Comparison of ENCODE assay signal across 9 mouse cellular contexts in genomic region chr2:166950853-166951648, GRCm38 (mm10). TPM values are rescaled to one million over a fixed set of nuclear protein-coding genes. Genes with fewer than 3 reads are reported as not detected.
A peak's percentile ranks its signal among the peaks of the same experiment; 100 is the strongest.
DNase-seq lines count a peak whose midpoint lies in the region; ATAC-seq and TF ChIP-seq lines count a peak whose summit lies in the region.
"Had no signal": no experiment of that assay in that cellular context is flagged by ENCODE, and none has a peak within 500 bp of the region (broad histone marks: within the 10 kb centered on the region; RNA-seq: fewer than 3 reads in every experiment).

No protein-coding gene starts in this region.

- H3K27me3 ChIP-seq in intestine, embryonic 14.5 days (replicated peaks; ENCODE audit: control insufficient read depth, insufficient read depth, low read length): no peaks in the 10 kb centered on the region
- H3K27me3 ChIP-seq in intestine, postnatal 0 days (replicated peaks; ENCODE audit: control insufficient read depth, insufficient read depth, low read length): no peaks in the 10 kb centered on the region
- H3K27me3 ChIP-seq in MEL (ENCODE audit: control insufficient read depth in 1 of 2, insufficient read depth in 2 of 2, low read length in 2 of 2): no peaks in the 10 kb centered on the region

- H3K36me3 ChIP-seq in intestine, embryonic 14.5 days (ENCODE audit: control insufficient read depth, insufficient read depth, low read length): peaks cover 98% of the 10 kb centered on the region
- H3K36me3 ChIP-seq in intestine, postnatal 0 days (ENCODE audit: control insufficient read depth, insufficient read depth): peaks cover 93% of the 10 kb centered on the region
- peaks cover 0 to 21% of the 10 kb centered on the region in 2 experiments; a peak in 2 of 4 replicates for H3K36me3 ChIP-seq in MEL (ENCODE audit: control insufficient read depth in 1 of 2, insufficient read depth in 2 of 2, low read length in 2 of 2)

- TF ChIP-seq RAD21 in MEL (IDR thresholded peaks at IDR 0.05; ENCODE audit: low read depth, low read length): no peak

- 74% methylated on average over 14 of the region's 14 CpGs for WGBS in intestine, embryonic 14.5 days
- WGBS in intestine, postnatal 0 days: 74% methylated on average over 14 of the region's 14 CpGs

- no peak overlapping the region for H3K9ac ChIP-seq in intestine, embryonic 14.5 days (ENCODE audit: low read length)
- H3K9ac ChIP-seq in intestine, postnatal 0 days (ENCODE audit: low read depth, low read length): no peak overlapping the region
- H3K9ac ChIP-seq in MEL (ENCODE audit: control insufficient read depth, low read depth, low read length, poor library complexity, severe bottlenecking): no peak overlapping the region

- peak; percentile 65 for DNase-seq in intestine, embryonic 14.5 days (ENCODE audit: low spot score)
- peak; percentile 47 for DNase-seq in MEL (ENCODE audit: low read depth, low spot score)
- peak; percentile 90 for DNase-seq in brain, embryonic 14.5 days (ENCODE audit: low read depth)
- peak; percentile 24 to 42 for DNase-seq in layer of hippocampus, postnatal 14 days (ENCODE audit: low spot score in 2 of 2)
- no peak for DNase-seq in thymus, postnatal 0 days (ENCODE audit: low spot score)
- no peak for DNase-seq in kidney, postnatal 25 days
- DNase-seq in gastrocnemius, postnatal 4 days (ENCODE audit: low spot score in 2 of 2): no peak

- H3K27ac ChIP-seq in intestine, embryonic 14.5 days (ENCODE audit: low read depth): no peak overlapping the region
- H3K27ac ChIP-seq in intestine, postnatal 0 days (ENCODE audit: low read depth, low read length): no peak overlapping the region
- H3K27ac ChIP-seq in MEL (ENCODE audit: control insufficient read depth, low read depth, low read length): no peak overlapping the region

- no peak overlapping the region for H3K4me2 ChIP-seq in intestine, embryonic 14.5 days (ENCODE audit: low read length)
- H3K4me2 ChIP-seq in intestine, postnatal 0 days (replicated peaks; ENCODE audit: low read depth): no peak overlapping the region

- no peak for TF ChIP-seq CTCF in intestine, postnatal 0 days (IDR thresholded peaks at IDR 0.05; ENCODE audit: low read depth)
- no peak for TF ChIP-seq CTCF in MEL (IDR thresholded peaks at IDR 0.05 in 2 of 3, conservative IDR thresholded peaks at IDR 0.05 in 1 of 3; ENCODE audit: control insufficient read depth in 1 of 3, insufficient read depth in 1 of 3, low read depth in 2 of 3, low read length in 3 of 3, poor library complexity in 1 of 3, severe bottlenecking in 1 of 3)
- TF ChIP-seq CTCF in brain, embryonic 14.5 days (IDR thresholded peaks at IDR 0.05; ENCODE audit: borderline replicate concordance, extremely low read depth, insufficient read depth, insufficient read length): 0 out of 2 replicates have a peak, but pooled peaks have one; percentile 3

- H3K79me2 ChIP-seq in MEL (ENCODE audit: control insufficient read depth, insufficient read depth, low read length, poor library complexity): no peaks in the 10 kb centered on the region

- TF ChIP-seq EP300 in MEL (IDR thresholded peaks at IDR 0.05; ENCODE audit: low read depth in 1 of 2, low read length in 2 of 2): no peak

- no peak overlapping the region for H3K4me3 ChIP-seq in intestine, embryonic 14.5 days (ENCODE audit: low read depth, low read length)
- no peak overlapping the region for H3K4me3 ChIP-seq in intestine, postnatal 0 days (ENCODE audit: low read depth, low read length)
- H3K4me3 ChIP-seq in MEL (ENCODE audit: control insufficient read depth in 1 of 2, insufficient read depth in 1 of 2, low read depth in 2 of 2, low read length in 2 of 2): no peak overlapping the region
- H3K4me3 ChIP-seq: erythroblast, embryonic 14.5 days had no signal

- no peaks in the 10 kb centered on the region for H3K4me1 ChIP-seq in intestine, embryonic 14.5 days (replicated peaks; ENCODE audit: control insufficient read depth, insufficient read depth, low read length)
- H3K4me1 ChIP-seq in intestine, postnatal 0 days (replicated peaks; ENCODE audit: control insufficient read depth, insufficient read depth, low read length): no peaks in the 10 kb centered on the region
- no peaks in the 10 kb centered on the region for H3K4me1 ChIP-seq in MEL (ENCODE audit: control insufficient read depth in 1 of 2, insufficient read depth in 2 of 2, low read length in 2 of 2)

- no peaks in the 10 kb centered on the region for H3K9me3 ChIP-seq in intestine, embryonic 14.5 days (ENCODE audit: control insufficient read depth, low read length)
- no peaks in the 10 kb centered on the region for H3K9me3 ChIP-seq in intestine, postnatal 0 days (ENCODE audit: control insufficient read depth)
- H3K9me3 ChIP-seq in MEL (replicated peaks; ENCODE audit: insufficient read depth, low read length): no peaks in the 10 kb centered on the region

- TF ChIP-seq POLR2A in MEL (IDR thresholded peaks at IDR 0.05; ENCODE audit: control insufficient read depth in 1 of 2, insufficient read depth in 1 of 2, low read depth in 1 of 2, low read length in 2 of 2, poor library complexity in 1 of 2): peak in 1 of 2 experiments; percentile 12; a peak in 1 of 4 replicates
- TF ChIP-seq POLR2A in brain, embryonic 14.5 days (IDR thresholded peaks at IDR 0.05; ENCODE audit: borderline replicate concordance, extremely low read depth, insufficient read depth, insufficient read length, poor library complexity, severe bottlenecking): no peak

- ATAC-seq in intestine, embryonic 14.5 days (replicated peaks; ENCODE audit: low FRiP score, low TSS enrichment, low read depth): no peak
- ATAC-seq in intestine, postnatal 0 days: no peak

TF ChIP-seq in MEL, 35 proteins besides CTCF, POLR2A, EP300 and RAD21:
- TF ChIP-seq SMC3 (IDR thresholded peaks at IDR 0.05; ENCODE audit: low read depth, low read length) (0 out of 2 replicates have a peak, but pooled peaks have one; percentile 1), KAT2A (conservative IDR thresholded peaks at IDR 0.05; ENCODE audit: low read depth, low read length) (no peak), POLR2AphosphoS2 (IDR thresholded peaks at IDR 0.05; ENCODE audit: low read length) (no peak; the same call in none of the 2 replicates), CHD2 (IDR thresholded peaks at IDR 0.05; ENCODE audit: low read length) (no peak)
TF ChIP-seq in MEL: peak in this region for 1.

RNA-seq across cellular contexts. Expression of gene Stau1, which starts 45.0 kb away (rescaled TPM):
- polyA plus RNA-seq in intestine, embryonic 14.5 days (2014; fragmentation: Nextera tagmentation; extraction: Ambion mirVana): 68.8 and 77.3 TPM in 2 replicates
- 30.0 and 31.0 TPM in 2 replicates for polyA plus RNA-seq in intestine, postnatal 0 days (2015; fragmentation: Nextera tagmentation; extraction: Ambion mirVana)
- total RNA-seq in MEL (2012; rRNA removed): 14.3 and 15.1 TPM in 2 replicates
- 10 to 100 TPM in 1 of 2 experiments, not detected in 1; 48.1 TPM for polyA plus RNA-seq in MEL (2012; ENCODE audit: insufficient read depth in 1 of 2, insufficient read length in 2 of 2, low read depth in 1 of 2, low replicate concordance in 2 of 2, missing spikeins in 1 of 2)
- polyA plus RNA-seq in brain, embryonic 14.5 days (2012; rRNA removed): 64.5 and 81.9 TPM in 2 replicates
- 10 to 100 TPM; 69.5 to 70.3 TPM for total RNA-seq in layer of hippocampus, postnatal 14 days (2021)
- 44.0 and 44.8 TPM in 2 replicates for polyA plus RNA-seq in thymus, postnatal 0 days (2015; fragmentation: Nextera tagmentation; extraction: Ambion mirVana)
- total RNA-seq in gastrocnemius, postnatal 4 days (2021): 10 to 100 TPM; 63.1 to 64.5 TPM

RNA-seq across cellular contexts. Expression of gene Cse1l, which starts 45.2 kb away (rescaled TPM):
- polyA plus RNA-seq in intestine, embryonic 14.5 days (2014; fragmentation: Nextera tagmentation; extraction: Ambion mirVana): 131 and 145 TPM in 2 replicates
- polyA plus RNA-seq in intestine, postnatal 0 days (2015; fragmentation: Nextera tagmentation; extraction: Ambion mirVana): 20.8 and 22.1 TPM in 2 replicates
- 93.3 and 99.9 TPM in 2 replicates for total RNA-seq in MEL (2012; rRNA removed)
- 100 to 1,000 TPM in 1 of 2 experiments, 10 to 100 TPM in 1; 87.0 to 133 TPM for polyA plus RNA-seq in MEL (2012; ENCODE audit: insufficient read depth in 1 of 2, insufficient read length in 2 of 2, low read depth in 1 of 2, low replicate concordance in 2 of 2, missing spikeins in 1 of 2)
- polyA plus RNA-seq in brain, embryonic 14.5 days (2012; rRNA removed): 77.9 and 78.5 TPM in 2 replicates
- total RNA-seq in layer of hippocampus, postnatal 14 days (2021): 10 to 100 TPM; 51.0 to 56.1 TPM
- 76.2 and 85.0 TPM in 2 replicates for polyA plus RNA-seq in thymus, postnatal 0 days (2015; fragmentation: Nextera tagmentation; extraction: Ambion mirVana)
- total RNA-seq in gastrocnemius, postnatal 4 days (2021): 10 to 100 TPM; 52.9 to 53.8 TPM

Comparison
In these comparisons a context has a peak if more than half of its experiments do, and no peak if none do; other contexts are left out.
1. DNase-seq: peak in intestine, embryonic 14.5 days (single experiment), MEL (single experiment), brain, embryonic 14.5 days (single experiment) and layer of hippocampus, postnatal 14 days (2 of 2); none in thymus, postnatal 0 days (single experiment), kidney, postnatal 25 days (0 of 2) and gastrocnemius, postnatal 4 days (0 of 2).